Mouse (Mus musculus): Measurements from ENCODE around the gene Tas1r1.

The Tas1r1 gene

DNA sequence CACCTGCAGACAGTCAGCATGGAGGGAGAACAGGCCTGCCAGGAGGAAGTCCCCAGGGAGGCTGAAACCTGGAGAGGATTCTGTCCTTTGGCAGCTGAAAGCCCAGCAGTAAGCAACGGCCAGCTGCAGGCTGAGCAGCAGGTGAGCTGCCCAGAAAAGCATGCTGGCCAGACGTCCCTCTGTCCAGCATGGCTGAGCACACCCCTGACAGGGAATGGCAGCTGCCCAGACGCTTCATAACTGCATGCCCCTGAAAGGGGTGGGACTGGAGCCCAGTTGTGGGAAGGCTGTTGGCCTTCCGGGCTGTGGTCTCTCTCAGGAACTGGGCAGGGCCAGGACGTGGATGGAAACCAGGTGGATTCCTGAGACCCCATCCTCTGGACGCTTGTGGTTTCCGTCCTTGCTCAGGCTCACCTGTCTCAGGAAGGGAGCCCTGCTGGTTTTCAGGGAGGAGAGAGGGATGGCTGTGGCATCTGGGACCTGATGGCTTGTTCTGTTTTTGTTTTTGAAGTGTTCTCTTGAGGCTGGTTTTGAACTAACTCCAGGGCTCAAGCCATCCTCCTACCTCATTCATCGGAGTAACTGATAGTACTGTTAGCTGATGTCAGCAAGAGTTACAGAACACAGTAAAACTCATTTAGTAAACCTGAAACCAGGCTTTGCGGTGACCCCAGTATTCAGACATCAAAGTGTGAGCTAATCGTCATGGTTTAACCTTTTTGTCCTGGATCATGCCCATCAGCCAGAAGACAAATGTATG lies at the start of gene Tas1r1:
Tas1r1 (minus strand) TSS at position 344 of the 760 bp plus-strand sequence.
- DNase-seq (ENCODE audit: low spot score) = no peak

DNA sequence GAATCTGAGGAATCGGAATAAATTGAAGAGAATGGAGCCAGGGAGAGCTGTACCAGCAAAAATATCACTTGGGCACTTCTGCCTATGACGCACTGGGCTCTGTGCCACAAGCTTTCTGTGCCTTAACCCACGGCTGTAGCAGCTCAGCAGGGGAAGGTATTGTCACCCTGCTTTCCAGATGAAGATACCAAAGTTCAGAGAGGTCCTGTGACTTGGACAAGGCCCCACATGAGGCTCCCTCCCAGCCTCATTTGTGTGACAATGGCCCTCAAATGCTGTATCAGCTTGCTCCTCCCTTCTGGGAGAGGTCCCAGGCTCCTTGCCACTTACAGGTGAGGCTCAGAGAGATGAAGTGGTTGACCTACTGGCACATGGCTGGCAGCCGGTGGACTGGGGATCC lies 49.8 kb upstream of the Tas1r1 start:
- DNase-seq (ENCODE audit: low spot score) = no peak

DNA sequence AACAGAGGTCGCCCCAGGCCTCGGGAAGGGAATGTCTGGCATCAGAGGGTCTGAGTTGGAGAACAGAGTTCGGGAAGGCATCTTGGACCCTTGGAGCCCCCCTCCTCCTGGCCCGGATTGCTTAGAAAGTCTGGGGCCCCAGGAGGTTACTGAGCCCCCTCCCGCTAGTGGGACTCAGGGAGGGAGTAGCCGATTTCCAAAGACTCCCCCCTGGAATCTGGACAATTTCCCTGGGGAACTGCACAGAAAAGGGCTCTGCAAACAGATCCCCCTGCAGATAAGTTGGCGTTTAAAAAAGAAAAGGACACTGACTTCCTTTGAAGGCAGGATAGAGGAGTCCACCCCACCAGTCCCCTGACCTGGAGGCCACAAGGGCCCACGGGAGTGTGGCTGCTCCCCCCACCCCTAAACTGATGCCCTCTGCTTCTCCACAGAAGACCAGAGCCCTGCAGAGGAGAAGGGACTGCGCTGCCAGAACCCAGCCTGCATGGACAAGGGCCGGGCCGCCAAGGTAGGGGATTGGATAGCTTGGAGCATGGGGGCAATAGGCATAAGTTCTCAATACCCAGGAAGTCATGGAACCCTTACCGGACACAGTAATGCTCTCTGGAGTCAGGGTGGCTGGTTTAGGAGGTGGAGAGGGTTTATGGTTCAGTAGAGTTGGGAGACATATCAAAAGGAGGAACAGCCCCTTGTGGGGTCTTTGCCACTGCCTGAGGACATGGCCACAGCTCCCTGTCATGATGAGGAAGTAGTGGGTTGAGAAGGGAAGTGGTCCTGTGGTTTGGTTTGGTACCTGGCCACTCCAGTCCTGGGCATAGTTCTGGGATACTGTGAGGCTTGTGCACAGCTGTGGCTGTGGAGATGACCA lies 49.1 kb upstream of the Tas1r1 start:
- DNase-seq (ENCODE audit: low spot score) = no peak

DNA sequence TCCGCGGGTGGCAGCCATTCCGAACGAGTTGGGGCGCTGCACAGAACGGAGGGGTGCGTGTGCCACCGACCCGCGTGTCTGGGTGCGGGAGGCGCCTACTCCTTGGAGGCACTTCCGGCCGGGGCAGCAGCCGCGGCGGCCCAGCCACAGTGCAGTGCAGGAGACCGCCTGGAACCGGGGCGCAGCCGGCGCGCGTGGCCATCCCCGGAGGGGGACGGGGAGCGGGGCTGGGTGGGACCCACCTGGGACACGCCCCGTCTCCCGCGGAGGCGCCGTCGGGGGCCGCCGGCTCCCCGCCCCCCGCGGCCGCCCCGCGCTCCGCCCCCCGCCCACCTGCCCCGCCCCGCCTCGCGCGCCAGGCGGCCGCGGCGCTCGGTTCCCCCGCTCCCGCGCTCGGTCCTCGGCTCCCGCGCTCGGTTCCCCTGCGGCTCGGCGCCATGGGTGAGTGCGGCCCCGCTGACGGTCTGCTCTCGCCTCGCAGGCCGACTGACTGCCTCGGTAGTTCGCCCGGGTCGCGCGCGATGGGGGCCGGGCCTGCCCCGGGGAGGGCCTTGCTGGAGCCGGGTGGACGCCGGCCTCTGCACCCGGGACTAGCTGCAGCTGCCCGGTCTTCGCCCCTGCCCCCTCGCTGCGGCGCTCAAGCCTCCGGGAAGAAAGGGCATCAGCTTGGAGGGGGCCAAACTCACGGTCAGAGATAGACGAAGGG lies 48.3 kb upstream of the Tas1r1 start:
- no peak for DNase-seq (ENCODE audit: low spot score)

DNA sequence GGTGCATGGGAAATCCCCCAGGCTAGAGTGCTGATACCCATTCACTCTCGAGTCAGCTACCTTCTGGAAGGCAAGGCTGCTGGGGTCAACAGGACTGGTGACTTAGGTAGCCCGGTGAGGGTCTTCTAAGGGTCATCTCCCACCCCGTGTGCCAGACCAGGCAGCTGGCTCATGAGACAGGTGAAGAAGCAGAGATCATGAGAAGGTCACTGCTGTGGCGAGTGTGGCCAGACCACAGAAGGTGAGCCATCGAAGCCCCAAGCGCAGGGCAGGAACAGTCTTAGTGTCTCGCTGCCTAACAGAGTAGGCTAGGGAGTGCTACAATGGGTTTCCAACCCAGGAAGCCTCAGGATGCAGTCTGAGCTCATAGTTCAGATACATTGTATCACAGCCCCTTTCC lies 46.2 kb upstream of the Tas1r1 start:
- DNase-seq (ENCODE audit: low spot score) = no peak

DNA sequence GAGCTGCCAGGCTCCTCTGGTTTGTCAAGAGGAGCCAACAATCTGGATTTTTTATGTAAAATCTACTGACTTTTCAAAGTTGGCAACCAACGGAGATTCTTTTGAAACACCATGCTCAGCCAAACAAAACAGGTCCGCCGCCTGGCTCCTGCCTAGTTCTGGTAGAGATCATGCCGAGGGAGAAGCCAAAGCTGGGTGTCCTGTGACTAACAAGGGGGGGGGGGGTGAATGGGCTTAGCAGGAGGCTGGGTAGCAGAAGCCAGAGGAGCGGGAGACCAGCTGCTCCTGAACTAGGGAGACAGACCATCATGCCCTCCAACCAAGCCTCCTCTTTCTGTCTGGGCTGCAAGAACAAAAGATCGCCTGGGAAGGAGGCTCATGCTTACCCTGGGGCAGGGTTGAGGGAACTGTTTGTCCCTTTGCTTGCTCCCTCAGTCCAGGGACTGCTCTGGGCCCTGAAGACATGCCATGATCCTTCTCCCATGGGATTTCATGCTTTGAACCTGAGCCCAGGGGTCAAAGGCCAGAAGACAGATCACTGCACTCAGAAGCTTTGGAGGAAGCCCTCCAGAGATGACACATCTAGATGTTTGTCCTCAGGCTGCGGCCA lies 45.3 kb upstream of the Tas1r1 start:
- no peak for DNase-seq (ENCODE audit: low spot score)

DNA sequence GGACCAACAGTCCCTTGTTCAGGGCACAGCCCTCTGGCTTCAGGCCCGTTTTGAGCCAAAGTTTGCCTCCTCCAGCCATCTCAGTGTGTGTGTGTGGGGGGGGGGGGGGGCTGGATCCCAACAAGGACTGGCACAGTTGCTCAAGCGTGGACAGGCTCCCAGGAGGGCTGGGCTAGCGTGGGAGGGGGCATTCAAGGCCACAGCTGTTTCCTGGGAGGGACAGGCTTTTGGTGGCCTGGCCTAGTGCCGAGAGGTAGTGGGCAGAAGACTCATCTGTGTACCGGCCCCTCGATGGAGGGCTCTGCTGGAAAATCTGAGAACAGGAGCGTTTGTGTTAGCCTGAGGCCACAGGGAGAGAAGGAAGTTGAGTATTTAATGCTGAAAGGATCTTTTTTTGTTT lies 41.6 kb upstream of the Tas1r1 start:
- no peak for DNase-seq (ENCODE audit: low spot score)

DNA sequence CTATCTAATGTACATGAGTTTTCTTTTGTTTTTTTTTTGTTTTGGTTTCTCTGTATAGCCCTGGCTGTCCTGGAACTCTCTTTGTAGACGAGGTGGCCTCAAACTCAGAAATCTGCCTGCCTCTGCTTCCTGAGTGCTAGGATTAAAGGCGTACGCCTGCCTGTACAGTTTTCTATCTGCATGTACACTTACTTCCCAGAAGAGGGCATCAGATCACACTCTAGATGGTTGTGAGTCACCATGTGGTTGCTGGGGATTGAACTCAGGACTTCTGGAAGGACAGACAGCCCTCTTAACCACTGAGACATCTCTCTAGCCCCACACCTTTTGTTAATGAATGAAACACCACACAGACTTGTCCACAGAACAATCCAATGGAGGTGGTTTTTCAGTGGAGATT lies 40.9 kb upstream of the Tas1r1 start:
- no peak for DNase-seq (ENCODE audit: low spot score)

DNA sequence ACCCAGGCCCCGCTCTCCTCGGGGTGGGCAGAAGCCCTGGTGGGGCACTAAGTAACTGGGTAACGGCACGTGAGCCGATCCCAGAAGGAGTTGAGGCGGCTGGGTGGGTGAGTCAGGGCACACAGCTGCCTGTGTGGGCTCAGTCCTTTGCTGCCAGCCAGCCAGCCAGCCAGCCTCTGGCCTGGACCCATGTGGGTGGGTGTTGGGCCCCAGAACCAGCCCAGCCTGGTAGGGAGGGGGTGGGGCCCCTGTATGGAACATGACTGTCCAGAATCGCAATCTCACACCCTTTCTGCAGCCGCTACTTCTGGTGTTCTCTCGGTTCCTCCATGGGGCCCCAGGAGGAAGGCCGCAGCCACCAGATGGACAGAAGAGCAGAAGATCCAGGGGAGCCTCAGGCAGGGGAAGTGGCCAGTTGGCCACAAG lies 39.8 kb upstream of the Tas1r1 start:
- DNase-seq (ENCODE audit: low spot score) = no peak

DNA sequence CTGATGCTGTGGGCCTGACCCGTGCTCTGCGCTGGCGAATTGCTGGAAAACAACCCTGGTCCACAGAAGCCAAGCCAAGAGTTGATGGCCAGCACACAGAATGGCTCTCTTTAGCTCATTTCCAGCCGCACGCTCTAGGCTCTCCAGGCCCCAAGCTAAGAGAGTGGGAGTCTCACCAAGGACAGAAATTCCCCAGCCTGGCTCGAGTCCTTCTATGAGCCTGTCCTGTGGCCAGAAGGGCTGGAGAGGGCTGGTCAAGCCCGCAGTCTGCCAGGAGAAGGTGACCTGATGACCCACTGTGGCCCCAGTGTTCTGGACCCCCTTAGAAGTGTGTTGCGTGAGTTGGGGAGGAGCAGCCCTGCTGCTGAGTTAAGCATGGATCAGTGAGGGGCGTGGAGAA lies 38.8 kb upstream of the Tas1r1 start:
- no peak for DNase-seq (ENCODE audit: low spot score)

DNA sequence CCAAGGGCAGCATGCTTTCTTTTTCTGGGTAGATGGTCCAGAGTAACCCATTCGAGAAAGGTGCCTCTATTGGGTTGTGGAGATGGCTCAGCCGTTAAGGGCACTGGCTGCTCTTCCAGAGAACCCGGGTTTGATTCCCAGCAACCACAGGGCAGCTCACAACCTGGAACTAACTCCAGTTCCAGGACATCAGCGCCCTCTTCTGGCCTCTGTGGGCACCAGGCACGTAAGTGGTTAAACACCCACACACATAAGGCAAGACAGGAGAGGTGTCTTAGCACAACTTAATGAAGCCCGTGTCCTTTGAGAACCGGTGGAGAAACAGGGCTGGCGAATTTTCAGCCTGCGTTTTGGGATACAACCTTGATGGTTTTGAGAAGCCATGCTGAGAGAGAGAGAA lies 36.2 kb upstream of the Tas1r1 start:
- no peak for DNase-seq (ENCODE audit: low spot score)

DNA sequence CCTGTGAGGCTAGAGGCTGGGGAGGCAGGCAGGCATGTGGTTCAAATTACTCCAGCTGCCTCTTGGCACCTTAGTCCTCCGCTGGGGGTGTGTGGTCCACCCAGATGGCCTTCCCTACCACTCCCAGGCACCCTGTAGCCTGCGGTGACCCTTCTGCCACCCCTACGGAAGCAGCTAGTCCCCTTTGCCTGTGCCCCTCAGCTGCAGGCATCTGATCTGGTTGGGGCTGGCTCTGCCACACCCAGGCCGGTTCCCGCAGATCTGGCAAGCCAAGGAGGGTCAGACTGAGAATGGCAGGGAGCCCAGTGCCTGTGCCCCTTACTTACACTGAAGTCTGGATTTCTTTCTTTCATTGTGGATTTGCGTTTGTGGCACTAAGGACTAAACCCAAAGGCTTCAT lies 35.3 kb upstream of the Tas1r1 start:
- no peak for DNase-seq (ENCODE audit: low spot score)

DNA sequence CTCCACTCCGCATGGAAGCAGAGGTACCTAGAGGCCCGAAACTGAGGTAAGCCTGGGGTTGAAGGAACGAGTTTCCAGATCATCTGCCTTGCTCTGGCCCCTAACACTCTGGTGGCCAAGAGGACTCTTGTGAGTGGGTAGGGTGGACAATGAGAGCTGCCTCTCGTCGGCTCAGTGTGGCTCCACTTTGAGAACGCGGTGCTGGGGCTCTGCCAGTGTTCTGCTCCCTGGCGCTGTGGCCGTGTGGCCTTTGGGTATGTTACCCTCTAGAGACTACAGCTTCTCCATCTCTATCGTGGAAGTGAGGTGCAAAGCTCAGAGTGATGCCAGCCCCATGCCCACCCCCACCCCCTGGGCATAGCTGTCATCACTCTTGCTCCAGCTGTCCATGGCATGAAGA lies 34.3 kb upstream of the Tas1r1 start:
- no peak for DNase-seq (ENCODE audit: low spot score)

DNA sequence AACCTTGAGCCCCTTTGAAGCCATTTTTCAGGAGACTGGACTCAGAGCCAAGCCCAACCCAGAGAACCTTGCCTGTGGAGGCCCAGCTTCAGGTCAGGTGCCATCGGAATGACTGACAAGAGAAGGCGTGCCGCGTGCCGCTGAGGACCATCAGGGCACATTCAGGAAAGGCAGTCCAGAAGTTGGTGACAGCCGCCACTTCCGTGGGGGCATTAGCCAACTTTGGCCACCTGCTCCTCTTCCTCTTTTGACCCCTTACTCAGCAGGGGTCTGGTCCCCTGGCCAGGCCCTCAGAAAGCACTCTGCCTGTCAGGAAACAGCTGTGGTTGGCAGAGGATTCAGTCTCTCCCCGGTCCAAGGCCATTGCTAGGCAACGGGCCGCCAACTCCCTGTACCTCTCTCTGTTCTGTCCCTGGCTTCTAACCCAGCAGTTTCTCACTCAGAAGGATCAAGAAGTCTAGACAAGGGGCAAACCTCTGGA lies 33.8 kb upstream of the Tas1r1 start, which contains the start of gene Plekhg5:
Plekhg5 (plus strand) TSS at position 378 of the 481 bp plus-strand sequence.
- no peak for DNase-seq (ENCODE audit: low spot score)

DNA sequence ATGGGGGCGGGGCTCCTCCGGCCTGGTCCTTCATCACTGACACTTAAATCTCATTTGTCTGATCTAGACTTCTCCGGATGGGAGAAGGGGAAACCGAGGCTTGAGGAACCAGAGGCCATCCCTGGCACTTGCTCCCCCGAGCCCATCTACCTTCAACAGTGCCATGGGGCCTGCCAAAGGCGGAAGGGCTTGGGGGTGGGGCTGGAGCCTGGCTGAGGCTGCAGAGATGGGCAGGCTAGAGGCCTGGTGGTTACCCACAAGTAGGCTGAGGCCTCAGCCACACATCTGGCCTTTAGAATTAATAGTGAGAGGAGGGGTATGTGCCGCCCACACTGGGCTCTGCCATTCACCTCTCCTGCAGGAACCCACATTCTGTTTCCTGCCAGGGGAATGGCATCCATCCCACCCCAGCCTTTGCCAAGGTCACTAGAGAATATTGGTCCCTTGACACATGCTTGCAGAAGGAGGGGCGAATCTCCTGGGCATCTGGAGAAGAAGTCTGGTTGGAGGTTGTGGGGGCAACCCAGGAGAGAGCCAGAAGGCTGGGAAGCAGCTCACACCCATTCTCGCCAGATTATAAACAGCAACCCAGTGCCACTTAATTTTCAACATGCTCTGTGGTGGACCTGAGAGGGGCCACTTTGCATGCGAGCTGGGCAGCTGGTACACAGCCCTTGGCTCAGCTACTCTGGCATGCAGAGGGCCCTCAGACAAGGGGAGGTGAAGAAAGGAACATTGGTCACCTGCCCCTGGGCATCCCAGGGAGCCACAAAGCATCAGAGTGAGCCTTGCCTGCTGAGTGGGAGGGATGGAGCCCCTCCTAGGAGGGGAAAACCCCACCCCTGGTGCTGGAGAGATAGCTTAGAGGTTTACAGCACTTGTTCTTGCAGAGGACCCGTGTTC lies 32.4 kb upstream of the Tas1r1 start:
- DNase-seq (ENCODE audit: low spot score) = no peak

DNA sequence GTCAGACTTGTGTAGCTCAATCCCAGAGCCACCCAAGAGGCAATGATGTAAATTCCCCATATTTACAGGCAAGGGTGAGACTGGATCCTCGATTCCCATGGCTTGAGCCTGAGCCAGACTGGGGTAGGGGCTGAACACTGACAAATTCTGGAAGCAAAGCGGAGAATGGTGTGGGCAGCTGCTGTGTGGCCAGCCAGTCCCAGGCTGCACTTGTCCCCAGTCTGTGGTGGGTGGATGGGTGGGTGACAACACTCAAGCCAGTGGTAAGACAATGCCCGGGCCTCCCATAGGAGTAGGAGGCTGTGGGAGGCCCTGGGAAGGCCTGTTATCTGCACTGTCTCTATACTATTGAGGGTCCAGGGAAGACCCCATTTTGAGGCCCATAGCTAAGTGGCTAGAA lies 30.9 kb upstream of the Tas1r1 start:
- no peak for DNase-seq (ENCODE audit: low spot score)

DNA sequence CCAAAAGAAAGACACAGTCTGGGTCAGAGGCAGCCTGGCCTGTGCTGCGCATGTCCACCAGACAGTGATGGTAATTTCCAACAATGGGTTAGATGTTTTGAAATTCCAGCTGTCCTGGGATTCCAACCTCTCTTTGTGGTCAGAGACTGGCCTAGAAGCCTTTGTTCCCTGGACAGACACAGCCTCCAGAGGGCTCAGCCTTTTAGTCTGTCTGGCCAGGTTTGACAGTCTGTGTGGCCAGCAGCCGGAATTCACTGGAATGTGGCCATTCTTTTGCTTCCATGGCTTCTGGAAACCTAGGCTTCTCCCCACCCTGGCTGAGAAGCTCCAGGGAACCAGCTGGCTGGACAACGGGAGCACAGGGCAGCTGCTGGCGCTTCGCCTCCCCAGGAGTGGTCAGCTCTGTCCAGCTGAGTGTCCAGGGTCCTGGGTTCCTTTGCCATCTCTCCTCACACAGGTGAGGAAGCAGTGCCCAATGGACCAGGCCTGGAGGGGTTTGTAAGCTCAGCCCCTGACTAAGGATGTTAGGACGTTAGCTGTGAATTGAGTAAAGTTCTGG lies 29.9 kb upstream of the Tas1r1 start:
- DNase-seq (ENCODE audit: low spot score) = no peak

DNA sequence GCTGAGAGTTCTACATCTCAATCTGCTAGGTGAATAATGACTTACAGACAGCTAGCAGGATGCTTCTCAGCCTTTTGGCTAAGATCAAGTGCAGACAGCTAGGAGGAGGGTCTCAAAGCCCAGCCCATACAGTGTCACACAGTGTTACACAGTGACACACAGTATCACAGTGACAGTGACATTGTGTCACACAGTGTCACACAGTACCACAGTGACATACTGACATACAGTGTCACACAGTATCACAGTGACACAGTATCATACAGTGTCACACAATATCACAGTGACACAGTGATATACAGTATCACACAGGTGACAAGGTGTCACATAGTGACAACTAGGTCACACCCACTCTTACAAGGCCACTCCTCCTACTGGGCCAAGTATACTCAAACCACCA lies 28.9 kb upstream of the Tas1r1 start:
- DNase-seq (ENCODE audit: low spot score) = no peak

DNA sequence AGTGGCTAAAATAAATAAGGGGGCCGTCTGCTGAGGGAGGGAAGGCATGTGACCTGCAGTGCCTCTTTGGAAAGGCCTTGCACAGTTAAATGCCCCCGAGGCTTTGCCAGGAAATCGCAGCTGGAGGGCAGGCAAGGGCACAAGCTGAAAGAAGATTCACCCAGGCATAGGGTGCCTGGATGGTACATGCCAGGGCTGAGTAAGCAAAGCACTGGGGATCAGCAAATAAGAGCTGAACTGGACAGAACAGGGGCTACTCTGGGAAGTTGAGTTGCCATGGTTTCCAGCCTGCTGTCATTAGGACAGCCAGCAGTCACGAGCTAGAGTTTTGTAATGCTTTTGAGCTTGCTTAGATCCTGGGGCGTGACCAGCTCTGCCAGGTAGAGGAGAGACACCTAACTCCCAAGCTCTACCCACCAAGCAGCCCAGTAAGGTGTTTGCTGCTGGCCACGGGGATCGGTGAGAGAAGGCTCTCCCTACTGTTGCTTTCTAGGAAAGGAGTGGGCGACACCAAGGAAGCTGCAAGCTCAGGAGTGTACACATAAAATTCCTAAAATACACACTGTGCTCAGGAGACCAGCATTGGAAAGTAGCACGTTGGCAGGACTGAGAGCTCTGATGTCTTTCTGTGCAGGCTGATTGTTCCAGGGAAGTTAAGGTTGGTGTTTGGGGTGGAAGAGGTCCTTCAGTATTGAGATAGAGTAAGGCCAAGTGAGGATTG lies 24.2 kb upstream of the Tas1r1 start:
- DNase-seq (ENCODE audit: low spot score) = no peak

DNA sequence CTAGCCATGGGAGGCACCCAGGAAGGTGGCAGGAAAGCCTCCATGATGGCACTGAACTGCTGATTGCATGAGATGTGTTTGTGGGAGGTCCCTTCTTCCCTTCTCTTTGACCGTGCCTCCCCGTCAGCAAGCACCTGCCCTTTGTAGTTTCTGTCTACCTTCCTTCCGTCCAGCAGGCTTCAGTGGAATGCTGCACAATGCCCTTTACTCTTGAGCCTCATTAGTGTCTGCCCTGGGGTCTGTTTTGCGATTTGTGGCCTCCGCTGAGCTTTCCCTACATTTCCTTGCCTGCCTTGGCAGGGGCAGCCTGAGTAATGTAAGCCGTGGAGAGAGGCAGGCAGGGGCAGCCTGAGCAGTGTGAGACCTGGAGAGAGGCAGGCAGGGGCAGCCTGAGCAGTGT lies 6.2 kb upstream of the Tas1r1 start:
- DNase-seq (ENCODE audit: low spot score) = no peak
